Mouse (Mus musculus): ENCODE data around the gene Mtmr10.

GRCm38 (mm10) chr7:64279548-64279947 lies 7.9 kb upstream of the Mtmr10 start:
- no peak for TF ChIP-seq CTCF (IDR thresholded peaks at IDR 0.05; ENCODE audit: borderline replicate concordance, insufficient read depth, low read length)
- no peak for TF ChIP-seq POLR2A (IDR thresholded peaks at IDR 0.05; ENCODE audit: low read depth, low read length)
